Mouse (Mus musculus) stomach, postnatal 0 days (tissue): ENCODE results near the gene Apc2. TPM values are rescaled to one million over a fixed set of nuclear protein-coding genes. Genes with fewer than 3 reads are reported as not detected.
"Not testable (repeated sequence)": the region's sequence is repeated elsewhere in the genome, so short reads cannot be mapped to it uniquely, and the experiment has no call there.

Experiments used
- ATAC-seq: fragments of 200-750 bp; cut with Nextera tagmentation; 2 replicates; pipeline ENCODE4 v1.8.0; 2017; ENCODE audit not compliant: low FRiP score, low TSS enrichment
- DNase-seq: peaks from one replicate; pipeline ENCODE4 v3.0.0-alpha.2; 2016; ENCODE audit warnings: low spot score
- H3K27ac ChIP-seq: fragments of 300-500 bp; sonication (generic); replicated peaks from 2 replicates; pipeline ENCODE4 v1.5.1; 2014; ENCODE audit warnings: mild to moderate bottlenecking, control low read depth
- H3K27me3 ChIP-seq: fragments of 300-500 bp; sonication (generic); 2 replicates; pipeline ENCODE4 v1.6.1; 2014; ENCODE audit warnings: low read length; ENCODE audit not compliant: control insufficient read depth, insufficient read depth
- H3K36me3 ChIP-seq: fragments of 300-500 bp; sonication (generic); 2 replicates; pipeline ENCODE4 v1.6.1; 2014; ENCODE audit warnings: low read length, mixed read lengths; ENCODE audit not compliant: control insufficient read depth, insufficient read depth
- H3K4me1 ChIP-seq: fragments of 300-500 bp; sonication (generic); replicated peaks from 2 replicates; pipeline ENCODE4 v1.6.1; 2014; ENCODE audit warnings: antibody characterized with exemption; ENCODE audit not compliant: control insufficient read depth, insufficient read depth
- H3K4me2 ChIP-seq: fragments of 300-500 bp; sonication (generic); replicated peaks from 2 replicates; pipeline ENCODE4 v1.6.1; 2014; ENCODE audit warnings: low read depth, mild to moderate bottlenecking, control low read depth, moderate library complexity
- H3K4me3 ChIP-seq: fragments of 300-500 bp; sonication (generic); 2 replicates; pipeline ENCODE4 v1.5.1; 2014; ENCODE audit warnings: low read depth, low read length, control low read depth
- H3K9ac ChIP-seq: fragments of 300-500 bp; sonication (generic); 2 replicates; pipeline ENCODE4 v1.6.1; 2014; ENCODE audit warnings: mild to moderate bottlenecking, low read length, control low read depth, mixed read lengths
- H3K9me3 ChIP-seq: fragments of 300-500 bp; sonication (generic); 2 replicates; pipeline ENCODE4 v1.6.1; 2016; ENCODE audit warnings: low read length; ENCODE audit not compliant: control insufficient read depth
- CTCF ChIP-seq: IDR thresholded peaks from 2 replicates; pipeline ENCODE4 v1.5.1; 2016; ENCODE audit warnings: antibody characterized with exemption, low read depth, mild to moderate bottlenecking, moderate library complexity
- EP300 ChIP-seq: optimal IDR thresholded peaks from 2 replicates; pipeline ENCODE3; 2016; ENCODE audit warnings: antibody characterized with exemption
- WGBS: fragments of 180-500 bp; shearing (Covaris S2); extraction: QIAGEN DNeasy Blood & Tissue Kit; methylation state at CpG from one replicate; pipeline ENCODE4 v1.1.7; 2014; 5-methylcytosine and 5-hydroxymethylcytosine counted together
- polyA plus RNA-seq: library from polyadenylated mRNA; unstranded; fragments of >200 nt; fragmentation: Nextera tagmentation; extraction: Ambion mirVana; gene quantifications from 2 replicates; pipeline ENCODE4 v1.2.1, GENCODE M21; 2015

Apc2 gene
- polyA plus RNA-seq, 1 experiment from 2014 or later, result 1.2 TPM

DNA sequence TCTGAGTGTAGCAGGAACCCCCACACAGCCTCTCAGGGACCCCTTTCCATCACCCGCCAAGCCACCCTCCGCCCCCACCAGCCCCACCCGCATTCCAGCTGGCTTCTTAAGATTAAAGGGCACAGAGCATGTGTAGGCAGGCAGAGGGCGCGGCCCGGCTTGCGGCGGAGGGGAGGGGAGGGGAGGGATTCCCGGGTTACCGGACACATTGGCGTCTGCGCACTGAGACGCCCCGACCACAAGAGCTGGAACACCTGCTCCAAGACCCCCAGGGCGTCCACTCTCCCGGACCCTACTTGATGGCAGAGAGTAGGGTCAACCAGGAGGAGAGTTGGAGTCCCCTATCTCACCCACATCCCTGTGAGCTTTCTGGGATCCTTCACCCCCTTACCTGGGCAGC lies 49.3 kb downstream of the Apc2 start:
- peak overlapping the region; percentile 45 for H3K4me2 ChIP-seq
- H3K36me3 ChIP-seq, result no peaks in the 10 kb centered on the region
- peak overlapping the region; percentile 12; the same call in 1 of the 2 replicates for H3K4me3 ChIP-seq
- H3K9me3 ChIP-seq, result no peaks in the 10 kb centered on the region
- peaks cover 8% of the 10 kb centered on the region for H3K27me3 ChIP-seq
- H3K4me1 ChIP-seq, result peaks cover 13% of the 10 kb centered on the region; the same call in 1 of the 2 replicates
- ATAC-seq (no peak), DNase-seq (peak; percentile 78)
- WGBS, result 9% methylated on average over 16 of the region's 16 CpGs
- H3K27ac ChIP-seq, result 0 out of 2 replicates have a peak overlapping the region, but pooled peaks have one; percentile 24
- TF ChIP-seq EP300, result no peak
- TF ChIP-seq CTCF, result 0 out of 2 replicates have a peak, but pooled peaks have one; percentile 11
- H3K9ac ChIP-seq, result peak overlapping the region; percentile 31; the same call in 1 of the 2 replicates

DNA sequence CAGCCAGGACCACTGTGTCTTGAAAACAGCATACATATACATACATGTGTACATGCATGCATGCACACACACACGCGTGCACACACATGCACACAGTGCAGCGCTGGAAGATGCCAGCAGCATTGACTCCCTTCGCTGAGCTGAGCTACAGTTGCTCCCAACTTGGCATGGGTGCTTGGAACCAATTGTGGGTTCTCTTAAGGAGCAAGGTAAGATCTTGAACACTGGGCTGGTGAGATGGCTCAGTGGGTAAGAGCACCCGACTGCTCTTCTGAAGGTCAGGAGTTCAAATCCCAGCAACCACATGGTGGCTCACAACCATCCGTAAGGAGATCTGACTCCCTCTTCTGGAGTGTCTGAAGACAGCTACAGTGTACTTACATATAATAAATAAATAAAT lies 50.2 kb downstream of the Apc2 start:
- not testable (repeated sequence) for DNase-seq, ATAC-seq
- WGBS, result 80% methylated on average over 5 of the region's 6 CpGs

DNA sequence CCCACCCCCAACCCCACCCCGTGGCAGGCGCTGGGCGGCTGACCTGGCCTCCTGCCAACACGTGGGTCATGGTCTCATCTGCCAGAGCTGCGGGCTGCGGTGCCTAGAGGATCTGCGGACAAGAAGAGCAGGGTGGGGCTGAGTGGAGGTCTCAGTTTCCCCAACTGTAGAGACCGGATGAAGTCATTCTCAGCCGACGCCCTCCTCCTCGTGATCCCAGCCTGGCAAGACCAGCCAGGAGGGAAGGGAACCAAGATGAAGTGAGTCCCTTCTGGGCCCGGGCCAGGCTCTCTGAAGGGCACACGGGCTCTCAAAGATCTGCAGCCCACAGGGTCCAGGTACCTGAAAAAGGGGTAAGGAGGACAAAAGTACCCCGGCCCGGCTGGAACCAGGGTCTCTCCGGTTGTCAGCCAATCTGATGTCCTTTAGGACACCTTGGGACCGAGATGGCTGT lies 51.8 kb downstream of the Apc2 start:
- TF ChIP-seq EP300 (no peak), CTCF (no peak)
- 9% methylated on average over 16 of the region's 17 CpGs for WGBS
- ATAC-seq (no peak), DNase-seq (no peak)
- H3K9me3 ChIP-seq, result no peaks in the 10 kb centered on the region
- peak overlapping the region; percentile 67; the same call in 1 of the 2 replicates for H3K27ac ChIP-seq
- no peaks in the 10 kb centered on the region for H3K36me3 ChIP-seq
- H3K27me3 ChIP-seq, result no peaks in the 10 kb centered on the region; the same call in 1 of the 2 replicates
- H3K4me2 ChIP-seq, result peak overlapping the region; percentile 71
- H3K9ac ChIP-seq, result peak overlapping the region; percentile 61
- peak overlapping the region; percentile 49 for H3K4me3 ChIP-seq
- H3K4me1 ChIP-seq, result peaks cover 9% of the 10 kb centered on the region; the same call in 1 of the 2 replicates

More for the DNA sequence above, 50.2 kb downstream of the Apc2 start:
- not testable (repeated sequence) for H3K27me3 ChIP-seq, H3K36me3 ChIP-seq, H3K4me3 ChIP-seq, H3K9ac ChIP-seq, H3K4me2 ChIP-seq, H3K9me3 ChIP-seq, H3K27ac ChIP-seq
- H3K4me1 ChIP-seq, result peaks cover 13% of the 10 kb centered on the region; the same call in 1 of the 2 replicates

DNA sequence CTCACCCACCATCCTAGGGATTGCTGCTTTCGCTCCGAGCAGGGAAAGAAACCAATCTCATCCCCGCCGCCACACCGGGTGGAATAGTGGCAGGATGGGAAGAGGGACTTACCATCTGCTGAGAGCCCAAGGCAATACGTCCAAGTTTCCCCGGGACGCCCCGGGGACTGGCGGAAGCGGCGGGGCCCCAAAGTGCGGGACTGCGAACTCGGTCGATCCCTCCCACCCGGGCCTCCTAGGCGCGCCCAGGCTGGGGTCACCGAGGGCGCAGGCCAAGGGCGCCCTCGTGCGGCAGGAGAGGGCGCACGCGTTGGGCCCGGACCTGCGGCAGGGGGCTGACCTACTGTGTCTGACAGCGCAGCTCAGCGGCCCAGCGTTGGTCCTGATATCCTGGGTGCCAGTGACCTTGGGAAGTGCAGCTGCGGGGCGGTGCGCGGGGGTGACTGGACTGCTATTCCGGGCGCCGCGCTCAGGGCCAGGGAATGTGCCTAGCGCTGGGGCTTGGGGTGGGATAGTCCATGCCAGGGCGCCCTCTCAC lies 52.5 kb downstream of the Apc2 start, which contains the start of gene Adamtsl5:
Adamtsl5 (minus strand) TSS at position 169 of the 538 bp plus-strand sequence.
- H3K4me2 ChIP-seq, result peak within 1 kb of the TSS; percentile 71
- under 1% methylated on average over 41 of the region's 42 CpGs for WGBS
- H3K27me3 ChIP-seq, result no peaks in the 10 kb centered on the region; the same call in 1 of the 2 replicates
- peak within 1 kb of the TSS; percentile 67 for H3K27ac ChIP-seq
- DNase-seq (peak; percentile 72), ATAC-seq (peak; percentile 50)
- peak within 1 kb of the TSS; percentile 61 for H3K9ac ChIP-seq
- H3K36me3 ChIP-seq, result no peaks in the 10 kb centered on the region
- H3K9me3 ChIP-seq, result no peaks in the 10 kb centered on the region
- peaks cover 8% of the 10 kb centered on the region; the same call in 1 of the 2 replicates for H3K4me1 ChIP-seq
- H3K4me3 ChIP-seq, result peak within 1 kb of the TSS; percentile 49
- TF ChIP-seq CTCF (peak; percentile 84), EP300 (no peak)

DNA sequence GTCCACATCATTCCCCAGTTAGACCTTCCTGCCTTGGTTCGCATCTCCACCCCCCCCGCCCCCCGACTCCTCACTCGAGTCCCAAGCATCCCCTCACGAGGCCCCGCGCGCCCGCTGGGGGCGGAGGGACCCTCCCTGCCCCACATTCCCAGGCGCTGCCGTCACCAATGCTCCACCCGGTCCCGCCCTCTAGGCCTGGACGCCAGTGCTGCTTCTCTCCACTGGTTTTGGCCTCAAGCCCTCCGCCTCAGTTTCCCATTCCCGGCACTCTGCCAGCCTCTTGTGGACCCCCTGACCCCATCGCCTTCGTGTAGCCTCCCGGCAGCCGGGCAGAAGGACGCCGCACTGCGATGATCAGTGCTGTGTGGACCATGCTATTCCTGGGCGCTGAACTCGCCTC lies 53.2 kb downstream of the Apc2 start:
- H3K36me3 ChIP-seq, result no peaks in the 10 kb centered on the region
- H3K4me2 ChIP-seq, result peak overlapping the region; percentile 71
- H3K27me3 ChIP-seq, result no peaks in the 10 kb centered on the region; the same call in 1 of the 2 replicates
- H3K4me3 ChIP-seq, result peak overlapping the region; percentile 49
- WGBS, result 19% methylated on average over 25 of the region's 26 CpGs
- ATAC-seq, result no peak
- TF ChIP-seq EP300 (no peak), CTCF (no peak)
- peak overlapping the region; percentile 67 for H3K27ac ChIP-seq
- H3K9me3 ChIP-seq, result no peaks in the 10 kb centered on the region
- H3K4me1 ChIP-seq, result peaks cover 5% of the 10 kb centered on the region; the same call in 1 of the 2 replicates
- H3K9ac ChIP-seq, result peak overlapping the region; percentile 61; the same call in 1 of the 2 replicates
- DNase-seq, result peak; percentile 66

DNA sequence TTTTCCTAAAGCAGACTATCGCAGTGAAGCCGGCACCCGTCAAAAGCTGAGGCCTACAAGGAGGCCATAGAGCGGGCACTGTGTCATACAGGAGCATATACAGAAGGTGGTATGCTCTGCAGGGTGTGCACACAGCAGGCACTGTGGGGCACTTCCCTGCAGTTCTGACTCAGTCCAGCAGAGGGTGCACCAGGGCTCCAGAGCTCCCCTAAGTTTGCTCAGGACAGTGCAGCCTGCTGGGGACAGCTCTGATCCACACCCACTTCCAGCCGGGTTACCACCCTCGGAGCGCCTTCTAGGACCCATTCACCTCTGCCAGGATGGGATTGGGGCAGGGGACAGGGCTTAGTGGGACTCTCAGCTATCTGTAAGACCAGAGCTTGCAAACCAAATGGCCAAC lies 54.5 kb downstream of the Apc2 start:
- no peaks in the 10 kb centered on the region for H3K9me3 ChIP-seq
- H3K36me3 ChIP-seq, result no peaks in the 10 kb centered on the region
- H3K4me2 ChIP-seq, result no peak overlapping the region
- H3K4me1 ChIP-seq, result peaks cover 3% of the 10 kb centered on the region; the same call in 1 of the 2 replicates
- peak; percentile 83 for ATAC-seq
- no peak for TF ChIP-seq EP300
- peak; percentile 99 for TF ChIP-seq CTCF
- no peak overlapping the region for H3K9ac ChIP-seq
- DNase-seq, result peak; percentile 92
- WGBS, result 2% methylated on average over 7 of the region's 7 CpGs
- H3K27me3 ChIP-seq, result no peaks in the 10 kb centered on the region; the same call in 1 of the 2 replicates
- H3K4me3 ChIP-seq, result no peak overlapping the region
- H3K27ac ChIP-seq, result no peak overlapping the region
